Mouse (Mus musculus): ENCODE measurements around the gene Hjurp.

The Hjurp gene

GRCm38 (mm10) chr1:88279111-88280005 is 1.9 kb upstream of the Hjurp start:
- in situ Hi-C loops (cut with MboI, MseI) = loop anchor here (5.0 kb wide), 1 partner anchor 132 kb away; no protein-coding TSS in a partner anchor

DNA sequence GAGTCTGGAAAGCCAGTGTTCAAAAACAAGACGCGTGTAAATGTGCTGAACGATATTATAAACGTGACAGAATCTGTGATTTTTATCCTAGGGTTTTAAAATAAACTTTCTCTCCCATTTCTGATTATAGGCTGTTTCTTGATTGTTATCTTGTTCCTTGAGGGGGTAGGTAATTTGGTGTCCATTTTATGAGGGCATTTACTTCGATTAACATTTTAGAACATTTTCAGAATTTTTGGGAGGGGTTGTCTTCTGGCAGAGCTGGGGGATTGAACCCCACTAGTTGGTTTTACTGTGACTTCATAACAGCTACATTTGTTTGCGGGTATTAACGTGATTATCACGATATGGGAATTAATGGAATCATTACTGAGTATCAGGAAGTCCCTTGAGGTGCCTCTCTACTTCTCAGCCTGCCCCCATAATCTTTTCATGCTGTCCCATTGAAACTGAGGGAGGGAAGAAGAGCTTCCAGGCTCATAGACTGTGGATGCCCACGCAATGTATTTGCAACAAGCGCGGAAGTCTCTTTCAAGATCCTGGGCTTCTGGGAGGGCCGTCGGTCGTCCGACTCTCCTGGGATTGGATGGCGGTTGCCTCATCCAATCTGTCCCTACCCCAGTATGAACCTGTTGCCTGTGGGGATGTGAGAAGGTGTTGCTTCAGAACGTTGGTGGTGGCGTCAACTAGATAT is 532 bp upstream of the Hjurp start:
- in situ Hi-C loops (cut with MboI, MseI) = no loop called here

DNA sequence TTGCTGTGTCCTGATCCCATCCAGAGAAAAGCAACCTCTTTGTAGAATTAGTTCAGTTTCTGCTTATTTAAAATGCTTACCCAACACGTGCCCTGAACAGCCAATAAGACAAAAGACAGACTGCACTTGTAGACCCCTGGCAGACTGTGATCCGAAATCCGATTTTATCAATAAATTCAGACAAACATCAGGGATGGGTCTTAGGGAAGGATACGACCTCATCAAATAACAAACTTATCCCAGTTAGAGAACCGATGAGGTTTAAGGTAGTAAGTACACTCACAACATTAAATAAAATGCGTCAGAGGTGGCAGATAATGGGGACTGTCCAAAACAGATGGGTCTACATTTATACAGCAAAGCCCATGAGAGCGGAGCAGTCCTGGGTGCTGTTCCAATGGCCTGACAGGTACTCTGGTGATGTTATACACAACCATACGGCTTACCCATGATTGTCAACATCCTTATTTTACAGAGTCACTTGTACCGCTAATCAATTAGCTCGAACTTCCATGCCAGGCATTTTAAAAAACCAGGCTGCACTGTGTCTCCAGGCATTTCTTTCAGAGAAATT is 822 bp downstream of the Hjurp start:
- in situ Hi-C loops (cut with MboI, MseI) = no loop called here

- in situ Hi-C loops (cut with MboI, MseI) = no loop called here
These were observed 1.5 kb downstream of the Hjurp start for GRCm38 (mm10) chr1:88275698-88276523.

DNA sequence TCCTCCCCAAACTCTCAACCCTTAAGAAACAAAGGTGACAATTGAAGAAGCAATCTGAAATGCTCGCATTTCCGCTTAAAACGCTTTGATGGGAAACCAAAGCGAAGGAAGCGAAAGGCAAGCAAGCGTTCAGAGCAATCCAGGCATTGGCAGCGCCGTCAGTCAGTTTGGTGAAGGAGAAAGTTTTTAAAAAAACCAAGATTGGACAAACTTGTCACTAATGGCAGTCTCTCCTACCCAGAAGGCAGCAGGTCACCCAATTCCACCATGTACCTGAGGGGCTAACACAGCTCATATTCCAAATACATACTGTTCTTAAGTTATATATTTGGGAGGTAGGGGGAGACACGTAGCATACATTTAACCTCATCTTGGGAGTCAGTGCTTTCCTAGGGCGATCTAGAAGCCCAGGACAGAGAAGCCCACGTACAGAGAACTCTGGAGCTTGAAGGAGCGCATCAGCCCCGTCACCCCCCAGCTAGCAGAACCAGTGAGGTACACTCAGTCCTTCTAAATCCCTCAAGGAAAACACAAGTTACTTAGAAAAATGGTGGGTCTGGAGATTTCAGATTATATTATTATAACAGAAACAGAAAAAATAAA is 2.3 kb downstream of the Hjurp start:
- in situ Hi-C loops (cut with MboI, MseI) = no loop called here

DNA sequence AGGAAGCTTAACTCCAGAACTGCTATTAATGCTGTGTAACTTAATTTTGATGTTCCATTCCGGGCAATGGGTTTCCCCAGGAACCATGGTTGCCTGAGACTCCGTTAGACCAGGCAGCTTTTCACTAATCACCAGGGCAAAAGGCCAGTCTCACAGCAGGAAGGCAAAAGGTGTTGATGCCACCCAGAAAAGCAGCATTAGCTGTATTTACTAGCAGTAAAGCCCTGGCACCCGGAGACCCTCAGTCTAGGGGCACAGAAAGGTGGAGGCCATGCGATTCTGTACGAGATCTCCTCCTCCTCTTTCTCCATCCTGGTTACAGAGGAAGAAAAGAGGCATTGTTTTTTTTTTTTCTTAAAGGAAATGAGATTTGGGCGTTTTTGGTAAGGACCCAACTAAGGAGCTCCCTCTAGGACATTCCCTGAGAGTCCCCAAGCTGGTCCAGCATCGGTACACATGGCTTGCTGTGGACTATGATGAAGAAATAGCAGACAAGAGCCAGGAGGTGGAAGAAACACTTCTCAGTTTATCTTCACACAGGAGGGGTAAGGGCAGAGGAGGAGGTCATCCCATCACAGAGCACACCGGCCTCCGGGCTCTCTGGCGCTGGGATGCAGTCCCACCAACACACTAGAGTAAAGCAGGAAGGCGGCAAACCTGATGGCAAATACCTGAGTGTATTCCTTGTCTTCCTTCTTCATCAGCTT is 2.9 kb downstream of the Hjurp start:
- in situ Hi-C loops (cut with MboI, MseI) = no loop called here

- in situ Hi-C loops (cut with MboI, MseI) = no loop called here
These were observed 3.6 kb downstream of the Hjurp start for GRCm38 (mm10) chr1:88273832-88274231.

DNA sequence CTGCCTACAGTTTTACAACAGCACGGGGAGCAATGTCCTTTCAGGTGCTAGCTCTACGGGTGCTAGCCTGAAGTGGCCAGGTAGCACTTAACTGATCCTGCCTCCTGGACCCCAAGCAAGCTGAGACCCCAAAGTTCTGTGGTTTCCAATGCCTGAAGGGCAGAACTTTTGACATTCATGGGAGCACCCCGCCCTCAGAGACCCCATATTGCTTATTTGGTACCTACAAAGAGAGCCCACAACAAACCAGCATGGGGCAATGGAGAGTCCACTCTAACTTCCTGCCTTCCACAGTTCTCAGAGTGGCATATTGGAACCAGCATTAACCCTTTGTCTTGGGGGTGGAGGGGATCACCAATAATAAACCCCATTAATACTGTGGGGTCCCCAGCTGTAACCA is 4.1 kb downstream of the Hjurp start:
- in situ Hi-C loops (cut with MboI, MseI) = no loop called here

DNA sequence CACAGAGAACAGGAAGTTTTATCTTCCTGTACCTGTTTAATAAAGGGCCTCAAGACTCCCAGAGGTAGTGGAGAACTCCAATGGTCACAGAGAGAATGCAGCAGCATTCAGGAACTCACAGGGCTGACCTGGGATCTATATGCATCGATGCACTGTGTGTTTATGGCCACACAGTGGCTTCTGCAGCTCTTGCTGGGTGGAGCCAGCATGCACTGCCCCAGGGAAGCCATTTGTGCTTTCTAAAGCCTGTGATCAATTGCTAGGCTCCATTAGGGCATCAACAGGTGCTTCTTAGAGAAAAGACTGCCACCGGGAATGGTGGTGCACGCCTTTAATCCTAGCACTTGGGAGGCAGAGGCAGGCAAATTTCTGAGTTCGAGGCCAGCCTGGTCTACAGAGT is 4.6 kb downstream of the Hjurp start:
- in situ Hi-C loops (cut with MboI, MseI) = no loop called here

GRCm38 (mm10) chr1:88269539-88270309 is 7.7 kb downstream of the Hjurp start:
- in situ Hi-C loops (cut with MboI, MseI) = loop anchor here (10.0 kb wide), 1 partner anchor 715 kb away; no protein-coding TSS in a partner anchor

DNA sequence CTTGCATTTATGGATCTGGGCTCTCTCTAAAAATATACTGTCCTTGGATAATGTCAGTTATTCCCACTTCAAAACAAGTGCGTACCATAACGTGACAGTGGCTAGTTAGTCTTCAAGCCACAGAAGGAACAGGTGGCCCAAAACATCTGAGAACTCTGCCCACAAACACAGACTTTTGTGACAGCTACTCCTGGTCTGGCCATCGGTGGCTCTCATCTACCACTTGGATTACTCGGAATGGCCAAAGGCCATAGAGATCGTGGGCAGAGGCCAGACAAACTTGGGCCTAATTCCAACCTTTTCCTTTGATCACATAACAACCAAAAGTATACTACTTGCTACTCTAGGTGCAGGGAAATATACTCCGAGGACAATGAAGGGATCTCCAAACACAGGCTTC is 9.4 kb downstream of the Hjurp start:
- in situ Hi-C loops (cut with MboI, MseI) = loop anchor here (10.0 kb wide), 1 partner anchor 713 kb away; no protein-coding TSS in a partner anchor

DNA sequence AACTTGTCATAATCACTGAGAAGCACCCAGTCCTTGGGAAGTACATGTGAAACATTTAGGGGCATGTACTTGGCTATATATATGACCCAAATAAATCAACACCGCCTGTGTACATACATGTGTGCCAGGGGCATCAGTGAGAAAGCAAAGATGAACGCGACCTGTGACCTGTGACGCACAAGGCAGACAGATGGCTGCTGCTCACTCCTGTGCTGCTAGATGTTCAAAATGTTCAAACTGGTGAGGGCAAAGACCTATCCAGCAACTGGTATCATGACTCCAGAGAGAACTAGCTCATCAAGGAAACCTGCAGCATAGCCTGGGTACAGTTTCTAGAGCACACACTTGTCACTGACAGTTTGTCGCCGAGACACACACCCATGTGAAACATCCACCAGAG is 9.9 kb downstream of the Hjurp start:
- in situ Hi-C loops (cut with MboI, MseI) = loop anchor here (10.0 kb wide), 1 partner anchor 713 kb away; no protein-coding TSS in a partner anchor

DNA sequence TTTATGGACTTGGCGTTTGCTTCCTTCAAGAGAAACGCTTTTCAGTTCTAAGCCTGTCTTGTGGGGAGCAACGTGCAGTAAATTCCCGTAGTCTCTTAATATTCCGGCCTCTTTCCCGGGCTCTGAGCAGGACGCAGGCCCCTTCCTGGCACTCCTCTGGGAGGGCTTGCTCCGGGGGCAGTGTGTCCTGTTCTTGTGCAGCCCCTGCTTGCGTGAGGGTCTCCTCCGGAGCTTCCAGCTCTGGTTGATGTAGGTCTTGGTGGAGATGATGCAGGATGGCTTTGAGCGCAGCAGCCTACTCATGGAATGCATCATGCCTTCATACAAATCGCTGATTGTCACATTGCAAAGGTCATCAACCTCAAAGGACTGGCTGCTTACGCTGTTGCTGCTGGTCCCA is 11.3 kb downstream of the Hjurp start:
- in situ Hi-C loops (cut with MboI, MseI) = loop anchor here (10.0 kb wide), 1 partner anchor 711 kb away; no protein-coding TSS in a partner anchor

DNA sequence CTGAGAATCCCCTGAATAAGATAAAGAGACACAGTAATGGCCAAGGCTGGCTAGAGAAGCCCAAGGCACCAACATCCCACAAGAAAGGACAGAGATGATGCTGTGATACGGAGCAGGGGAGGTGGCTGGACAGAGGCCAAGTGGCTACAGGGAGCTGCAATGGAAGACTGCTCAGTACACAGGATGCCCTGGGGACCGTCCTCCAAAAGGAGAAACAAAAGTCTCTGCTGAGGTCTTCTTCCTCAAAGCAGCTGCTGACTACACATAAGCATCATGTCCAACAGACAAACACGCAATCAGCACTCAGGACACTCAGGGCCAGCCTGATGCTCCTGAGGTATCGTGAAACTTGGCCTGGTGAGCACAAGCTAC is 12.6 kb downstream of the Hjurp start:
- in situ Hi-C loops (cut with MboI, MseI) = loop anchor here (10.0 kb wide), 1 partner anchor 710 kb away; no protein-coding TSS in a partner anchor

GRCm38 (mm10) chr1:88264237-88264868 is 13.1 kb downstream of the Hjurp start:
- in situ Hi-C loops (cut with MboI, MseI) = loop anchor here (10.0 kb wide), 1 partner anchor 710 kb away; no protein-coding TSS in a partner anchor

- in situ Hi-C loops (cut with MboI, MseI) = loop anchor here (10.0 kb wide), 1 partner anchor 709 kb away; no protein-coding TSS in a partner anchor
These were observed 13.7 kb downstream of the Hjurp start for GRCm38 (mm10) chr1:88263778-88264177.

DNA sequence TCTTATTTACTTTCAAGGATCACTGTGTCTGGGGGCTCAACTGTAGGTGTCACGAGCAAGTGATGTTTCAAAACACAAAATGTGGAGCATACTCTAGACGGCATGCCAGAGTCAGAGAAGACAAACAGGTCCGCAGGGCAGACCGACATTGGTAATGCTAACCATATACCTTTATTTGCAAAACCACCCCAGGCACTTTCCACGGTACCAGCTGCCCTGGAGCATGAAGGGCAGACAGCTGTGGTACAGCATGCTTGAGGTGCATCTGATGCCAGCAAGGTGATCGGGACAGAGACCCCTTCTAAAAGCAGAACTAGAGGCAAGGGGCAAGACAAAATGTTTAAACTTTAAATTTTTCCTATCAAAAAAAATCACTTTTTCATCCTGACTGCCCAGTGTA is 14.5 kb downstream of the Hjurp start:
- in situ Hi-C loops (cut with MboI, MseI) = loop anchor here (10.0 kb wide), 1 partner anchor 708 kb away; no protein-coding TSS in a partner anchor

DNA sequence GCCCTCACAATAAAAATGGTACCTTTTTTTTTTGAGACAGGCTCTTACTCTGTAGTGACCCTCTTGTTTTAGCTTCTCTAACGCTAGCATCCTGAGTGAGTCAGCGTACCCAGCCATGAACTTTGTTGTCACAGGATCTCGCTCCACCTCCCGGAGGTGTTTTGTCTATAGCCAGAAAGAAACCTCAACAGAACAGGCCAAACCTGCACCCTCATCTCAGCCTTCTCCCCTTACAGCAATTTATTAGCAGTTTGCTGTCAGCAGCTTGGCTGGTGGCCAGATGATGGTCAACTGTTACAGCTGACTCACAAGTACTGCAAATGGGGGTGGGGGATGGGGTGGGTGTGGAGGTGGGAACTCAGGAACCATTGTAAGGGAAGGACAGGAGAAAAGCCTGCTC is 15.2 kb downstream of the Hjurp start:
- in situ Hi-C loops (cut with MboI, MseI) = loop anchor here (10.0 kb wide), 1 partner anchor 707 kb away; no protein-coding TSS in a partner anchor

- in situ Hi-C loops (cut with MboI, MseI) = loop anchor here (10.0 kb wide), 1 partner anchor 707 kb away; no protein-coding TSS in a partner anchor
These were observed 15.7 kb downstream of the Hjurp start for GRCm38 (mm10) chr1:88261706-88262105.
